Mouse (Mus musculus) MEL (cell line): ENCODE data around the gene Atp1a1.

Experiments
- CHD1 ChIP-seq: IDR thresholded peaks from 2 replicates; pipeline ENCODE4 v1.6.1; 2012; ENCODE audit warnings: low read depth, mild to moderate bottlenecking, inconsistent platforms, low read length, improper control_type of control experiment
- CHD2 ChIP-seq: IDR thresholded peaks from 2 replicates; pipeline ENCODE4 v1.6.1; 2011; ENCODE audit warnings: low read length, improper control_type of control experiment
- CTCF ChIP-seq, 3 experiments: IDR thresholded peaks in 2 of 3; conservative IDR thresholded peaks in 1 of 3; 2 replicates each; pipeline ENCODE4 v1.5.1; 2011 to 2012; ENCODE audit warnings: low read length in 3 of 3, low read depth in 2 of 3, mild to moderate bottlenecking in 2 of 3, improper control_type of control experiment in 1 of 3, inconsistent platforms in 1 of 3, mixed read lengths in 1 of 3, moderate library complexity in 1 of 3; ENCODE audit not compliant: control insufficient read depth in 1 of 3, insufficient read depth in 1 of 3, poor library complexity in 1 of 3, severe bottlenecking in 1 of 3
- E2F4 ChIP-seq: IDR thresholded peaks from 2 replicates; pipeline ENCODE4 v1.6.1; 2011; ENCODE audit warnings: low read depth, low read length, improper control_type of control experiment, borderline replicate concordance
- GABPA ChIP-seq: IDR thresholded peaks from 2 replicates; pipeline ENCODE4 v1.6.1; 2012; ENCODE audit warnings: low read depth, mild to moderate bottlenecking, inconsistent platforms, low read length, improper control_type of control experiment, moderate library complexity
- KAT2A ChIP-seq: conservative IDR thresholded peaks from 2 replicates; pipeline ENCODE4 v1.6.1; 2012; ENCODE audit warnings: low read depth, low read length, improper control_type of control experiment, inconsistent platforms
- MYC ChIP-seq: IDR thresholded peaks from 2 replicates; pipeline ENCODE4 v1.6.1; 2011; ENCODE audit warnings: low read depth, mild to moderate bottlenecking, low read length, improper control_type of control experiment, moderate library complexity
- POLR2A ChIP-seq, 2 experiments: IDR thresholded peaks; 2 replicates each; pipeline ENCODE4 v1.6.1; 2011 to 2012; ENCODE audit warnings: low read length in 2 of 2, mild to moderate bottlenecking in 2 of 2, control low read depth in 1 of 2, improper control_type of control experiment in 1 of 2, low read depth in 1 of 2, moderate library complexity in 1 of 2; ENCODE audit not compliant: control insufficient read depth in 1 of 2, insufficient read depth in 1 of 2, poor library complexity in 1 of 2
- POLR2AphosphoS2 ChIP-seq: IDR thresholded peaks from 2 replicates; pipeline ENCODE4 v1.6.1; 2011; ENCODE audit warnings: low read length, improper control_type of control experiment
- SIN3A ChIP-seq: IDR thresholded peaks from 2 replicates; pipeline ENCODE4 v1.6.1; 2012; ENCODE audit warnings: low read length, improper control_type of control experiment, inconsistent platforms
- TCF12 ChIP-seq: IDR thresholded peaks from 2 replicates; pipeline ENCODE4 v1.6.1; 2014; ENCODE audit warnings: low read depth, mild to moderate bottlenecking, inconsistent platforms, low read length, improper control_type of control experiment, moderate library complexity
- USF2 ChIP-seq, 2 experiments: IDR thresholded peaks; 2 replicates each; pipeline ENCODE4 v1.6.1; 2011 to 2012; ENCODE audit warnings: improper control_type of control experiment in 2 of 2, low read length in 2 of 2, borderline replicate concordance in 1 of 2, inconsistent platforms in 1 of 2, low read depth in 1 of 2, mild to moderate bottlenecking in 1 of 2; ENCODE audit not compliant: insufficient read depth in 1 of 2
- ZC3H11A ChIP-seq: IDR thresholded peaks from 2 replicates; pipeline ENCODE4 v1.6.1; 2012; ENCODE audit warnings: low read depth, mild to moderate bottlenecking, inconsistent platforms, low read length, improper control_type of control experiment
- ZKSCAN1 ChIP-seq: IDR thresholded peaks from 2 replicates; pipeline ENCODE4 v1.6.1; 2012; ENCODE audit warnings: low read depth, mild to moderate bottlenecking, inconsistent platforms, low read length, improper control_type of control experiment, moderate library complexity

GRCm38 (mm10) chr3:101562510-101563209, 41.8 kb downstream of the Atp1a1 start:
- TF ChIP-seq E2F4: no peak
- no peak for TF ChIP-seq POLR2A (IDR thresholded peaks at IDR 0.05; ENCODE audit: control insufficient read depth in 1 of 2, insufficient read depth in 1 of 2, low read depth in 1 of 2, low read length in 2 of 2, poor library complexity in 1 of 2)
- no peak for TF ChIP-seq MYC
- TF ChIP-seq POLR2AphosphoS2: no peak
- no peak for TF ChIP-seq CTCF (IDR thresholded peaks at IDR 0.05 in 2 of 3, conservative IDR thresholded peaks at IDR 0.05 in 1 of 3; ENCODE audit: control insufficient read depth in 1 of 3, insufficient read depth in 1 of 3, low read depth in 2 of 3, low read length in 3 of 3, poor library complexity in 1 of 3, severe bottlenecking in 1 of 3)
- no peak for TF ChIP-seq GABPA
- no peak for TF ChIP-seq ZC3H11A
- TF ChIP-seq TCF12: peak; percentile 75
- TF ChIP-seq CHD2: no peak
- TF ChIP-seq KAT2A: no peak
- no peak; the same call in 1 of the 2 replicates for TF ChIP-seq SIN3A
- TF ChIP-seq ZKSCAN1: no peak
- no peak for TF ChIP-seq USF2 (IDR thresholded peaks at IDR 0.05; ENCODE audit: borderline replicate concordance in 1 of 2, insufficient read depth in 1 of 2, low read depth in 1 of 2, low read length in 2 of 2)
- no peak for TF ChIP-seq CHD1
